Mouse (Mus musculus) midbrain, embryonic 14.5 days (tissue): ENCODE results near the gene Vars2. TPM values are rescaled to one million over a fixed set of nuclear protein-coding genes. Genes with fewer than 3 reads are reported as not detected.
A peak's percentile ranks its signal among the peaks of the same experiment; 100 is the strongest.

ENCODE experiments used
- ATAC-seq: fragments of 200-750 bp; cut with Nextera tagmentation; 2 replicates; pipeline ENCODE4 v1.8.0; 2017; ENCODE audit warnings: moderate number of reproducible peaks, moderate library complexity; ENCODE audit not compliant: low FRiP score, low TSS enrichment
- DNase-seq: peaks from one replicate; pipeline ENCODE4 v3.0.0-alpha.2; 2015
- H3K27ac ChIP-seq: fragments of 300-500 bp; sonication (generic); replicated peaks from 2 replicates; pipeline ENCODE4 v1.5.1; 2014; ENCODE audit warnings: mild to moderate bottlenecking, low read depth, low read length, moderate library complexity
- H3K27me3 ChIP-seq: fragments of 300-500 bp; sonication (generic); 2 replicates; pipeline ENCODE4 v1.6.1; 2014; ENCODE audit warnings: low read length, control low read depth, mixed read lengths; ENCODE audit not compliant: control insufficient read depth, insufficient read depth
- H3K36me3 ChIP-seq: fragments of 300-500 bp; sonication (generic); 2 replicates; pipeline ENCODE4 v1.6.1; 2014; ENCODE audit warnings: low read length, control low read depth; ENCODE audit not compliant: control insufficient read depth, insufficient read depth
- H3K4me1 ChIP-seq: fragments of 300-500 bp; sonication (generic); 2 replicates; pipeline ENCODE4 v1.6.1; 2014; ENCODE audit warnings: mild to moderate bottlenecking, antibody characterized with exemption, low read length, control low read depth; ENCODE audit not compliant: control insufficient read depth, insufficient read depth
- H3K4me2 ChIP-seq: fragments of 300-500 bp; sonication (generic); 2 replicates; pipeline ENCODE4 v1.6.1; 2014; ENCODE audit warnings: mild to moderate bottlenecking, low read length, moderate library complexity
- H3K4me3 ChIP-seq: fragments of 300-500 bp; sonication (generic); replicated peaks from 2 replicates; pipeline ENCODE4 v1.5.1; 2014; ENCODE audit warnings: low read depth, low read length
- H3K9ac ChIP-seq: fragments of 300-500 bp; sonication (generic); replicated peaks from 2 replicates; pipeline ENCODE4 v1.6.1; 2014; ENCODE audit warnings: mild to moderate bottlenecking, low read length, moderate library complexity
- H3K9me3 ChIP-seq: fragments of 300-500 bp; sonication (generic); 2 replicates; pipeline ENCODE4 v1.6.1; 2016; ENCODE audit warnings: low read length, control low read depth, mixed read lengths; ENCODE audit not compliant: control insufficient read depth
- WGBS: fragments of 180-500 bp; shearing (Covaris S2); extraction: QIAGEN DNeasy Blood & Tissue Kit; methylation state at CpG from one replicate; pipeline ENCODE4 v1.1.7; 2014; 5-methylcytosine and 5-hydroxymethylcytosine counted together
- polyA plus RNA-seq: library from polyadenylated mRNA; unstranded; fragments of >200 nt; fragmentation: Nextera tagmentation; extraction: Ambion mirVana; gene quantifications from 2 replicates; pipeline ENCODE4 v1.2.1, GENCODE M21; 2014

Gene Vars2
- polyA plus RNA-seq, 1 experiment from 2014 or later: 14.8 TPM

GRCm38 (mm10) chr17:35703751-35704271 is 36.4 kb upstream of the Vars2 start:
- peak overlapping the region; percentile 77 for H3K4me3 ChIP-seq
- peak; percentile 71 for ATAC-seq
- peak overlapping the region; percentile 98 for H3K27ac ChIP-seq
- DNase-seq: peak; percentile 88
- H3K36me3 ChIP-seq: no peaks in the 10 kb centered on the region
- H3K4me2 ChIP-seq: peak overlapping the region; percentile 89
- no peaks in the 10 kb centered on the region for H3K27me3 ChIP-seq
- no peaks in the 10 kb centered on the region for H3K9me3 ChIP-seq
- peak overlapping the region; percentile 68 for H3K9ac ChIP-seq
- under 1% methylated on average over 14 of the region's 14 CpGs for WGBS
- H3K4me1 ChIP-seq: peaks cover 28% of the 10 kb centered on the region

- Histone ChIP-seq H3K4me3 (peak overlapping the region; percentile 77), H3K9ac (peak overlapping the region; percentile 92), H3K27me3 (no peaks in the 10 kb centered on the region), H3K27ac (peak overlapping the region; percentile 98), H3K4me2 (peak overlapping the region; percentile 89), H3K4me1 (peaks cover 35% of the 10 kb centered on the region), H3K36me3 (no peaks in the 10 kb centered on the region), H3K9me3 (no peaks in the 10 kb centered on the region)
- no peak for DNase-seq
- 0% methylated on average over 2 of the region's 2 CpGs for WGBS
- no peak for ATAC-seq
These were observed 35.7 kb upstream of the Vars2 start for GRCm38 (mm10) chr17:35703065-35703464.

- Histone ChIP-seq H3K4me3 (peak overlapping the region; percentile 77), H3K27me3 (no peaks in the 10 kb centered on the region), H3K9ac (peak overlapping the region; percentile 92), H3K4me1 (peaks cover 40% of the 10 kb centered on the region), H3K4me2 (peak overlapping the region; percentile 89), H3K27ac (peak overlapping the region; percentile 98), H3K9me3 (no peaks in the 10 kb centered on the region), H3K36me3 (no peaks in the 10 kb centered on the region)
- ATAC-seq (no peak), DNase-seq (no peak)
- 0% methylated on average over 4 of the region's 4 CpGs for WGBS
These were observed 35.2 kb upstream of the Vars2 start for GRCm38 (mm10) chr17:35702605-35703004.

GRCm38 (mm10) chr17:35701978-35702461 is 34.6 kb upstream of the Vars2 start:
- H3K4me2 ChIP-seq: peak overlapping the region; percentile 89
- peaks cover 46% of the 10 kb centered on the region for H3K4me1 ChIP-seq
- H3K4me3 ChIP-seq: peak overlapping the region; percentile 77
- H3K36me3 ChIP-seq: no peaks in the 10 kb centered on the region
- H3K9ac ChIP-seq: peak overlapping the region; percentile 92
- ATAC-seq (no peak), DNase-seq (peak; percentile 58)
- WGBS: 2% methylated on average over 16 of the region's 16 CpGs
- H3K9me3 ChIP-seq: no peaks in the 10 kb centered on the region
- H3K27ac ChIP-seq: peak overlapping the region; percentile 98
- no peaks in the 10 kb centered on the region for H3K27me3 ChIP-seq

GRCm38 (mm10) chr17:35701203-35701977 is 34.0 kb upstream of the Vars2 start:
- H3K27ac ChIP-seq: peak overlapping the region; percentile 98
- no peaks in the 10 kb centered on the region for H3K9me3 ChIP-seq
- H3K4me3 ChIP-seq: peak overlapping the region; percentile 77
- under 1% methylated on average over 16 of the region's 16 CpGs for WGBS
- ATAC-seq (no peak), DNase-seq (peak; percentile 74)
- peak overlapping the region; percentile 92 for H3K9ac ChIP-seq
- peaks cover 52% of the 10 kb centered on the region for H3K4me1 ChIP-seq
- H3K27me3 ChIP-seq: no peaks in the 10 kb centered on the region
- H3K4me2 ChIP-seq: peak overlapping the region; percentile 89
- no peaks in the 10 kb centered on the region for H3K36me3 ChIP-seq

GRCm38 (mm10) chr17:35700371-35700961 is 33.1 kb upstream of the Vars2 start:
- no peaks in the 10 kb centered on the region for H3K36me3 ChIP-seq
- H3K9me3 ChIP-seq: no peaks in the 10 kb centered on the region
- no peaks in the 10 kb centered on the region for H3K27me3 ChIP-seq
- DNase-seq: peak; percentile 88
- peak; percentile 53 for ATAC-seq
- peaks cover 52% of the 10 kb centered on the region for H3K4me1 ChIP-seq
- H3K4me3 ChIP-seq: peak overlapping the region; percentile 77
- WGBS: under 1% methylated on average over 62 of the region's 66 CpGs
- peak overlapping the region; percentile 98 for H3K27ac ChIP-seq
- peak overlapping the region; percentile 92 for H3K9ac ChIP-seq
- peak overlapping the region; percentile 89 for H3K4me2 ChIP-seq

- H3K27ac ChIP-seq: peak overlapping the region; percentile 98
- H3K9me3 ChIP-seq: no peaks in the 10 kb centered on the region
- peak overlapping the region; percentile 77 for H3K4me3 ChIP-seq
- H3K36me3 ChIP-seq: no peaks in the 10 kb centered on the region
- DNase-seq (peak; percentile 69), ATAC-seq (no peak)
- 2% methylated on average over 19 of the region's 19 CpGs for WGBS
- peak overlapping the region; percentile 92 for H3K9ac ChIP-seq
- peak overlapping the region; percentile 89 for H3K4me2 ChIP-seq
- peaks cover 50% of the 10 kb centered on the region for H3K4me1 ChIP-seq
- no peaks in the 10 kb centered on the region for H3K27me3 ChIP-seq
These were observed 32.5 kb upstream of the Vars2 start for GRCm38 (mm10) chr17:35699919-35700318.

GRCm38 (mm10) chr17:35698501-35698883 is 31.1 kb upstream of the Vars2 start:
- ATAC-seq (no peak), DNase-seq (no peak)
- Histone ChIP-seq H3K36me3 (peaks cover 4% of the 10 kb centered on the region), H3K9ac (peak overlapping the region; percentile 78), H3K4me1 (peaks cover 38% of the 10 kb centered on the region), H3K27me3 (no peaks in the 10 kb centered on the region), H3K4me3 (peak overlapping the region; percentile 43), H3K27ac (peak overlapping the region; percentile 98), H3K4me2 (peak overlapping the region; percentile 89), H3K9me3 (no peaks in the 10 kb centered on the region)
- 18% methylated on average over 5 of the region's 5 CpGs for WGBS
